Mouse (Mus musculus) neural tube, embryonic 11.5 days (tissue): ENCODE data around the gene Snapc3. TPM values are rescaled to one million over a fixed set of nuclear protein-coding genes. Genes with fewer than 3 reads are reported as not detected.
"Not testable (repeated sequence)": the region's sequence is repeated elsewhere in the genome, so short reads cannot be mapped to it uniquely, and the experiment has no call there.

Experiments
- ATAC-seq: fragments of 200-750 bp; cut with Nextera tagmentation; 2 replicates; pipeline ENCODE4 v1.8.0; 2017; ENCODE audit warnings: moderate number of reproducible peaks, mild to moderate bottlenecking, moderate TSS enrichment, moderate library complexity; ENCODE audit not compliant: insufficient read depth, low FRiP score, low TSS enrichment
- DNase-seq: peaks from one replicate; pipeline ENCODE4 v3.0.0-alpha.2; 2015; ENCODE audit warnings: low spot score
- H3K27ac ChIP-seq: fragments of 300-500 bp; sonication (generic); 2 replicates; pipeline ENCODE4 v1.5.1; 2014; ENCODE audit warnings: low read depth, mild to moderate bottlenecking, low read length
- H3K27me3 ChIP-seq: fragments of 300-500 bp; sonication (generic); 2 replicates; pipeline ENCODE4 v1.6.1; 2014; ENCODE audit warnings: mild to moderate bottlenecking, low read length, mixed read lengths; ENCODE audit not compliant: control insufficient read depth, insufficient read depth
- H3K36me3 ChIP-seq: fragments of 300-500 bp; sonication (generic); 2 replicates; pipeline ENCODE4 v1.6.1; 2014; ENCODE audit warnings: mild to moderate bottlenecking, low read length, moderate library complexity, mixed read lengths; ENCODE audit not compliant: control insufficient read depth, insufficient read depth
- H3K4me1 ChIP-seq: fragments of 300-500 bp; sonication (generic); 2 replicates; pipeline ENCODE4 v1.6.1; 2014; ENCODE audit warnings: low read length, mixed read lengths; ENCODE audit not compliant: control insufficient read depth, insufficient read depth
- H3K4me2 ChIP-seq: fragments of 300-500 bp; sonication (generic); 2 replicates; pipeline ENCODE4 v1.6.1; 2014; ENCODE audit warnings: low read depth, mild to moderate bottlenecking, moderate library complexity
- H3K4me3 ChIP-seq: fragments of 300-500 bp; sonication (generic); 2 replicates; pipeline ENCODE4 v1.5.1; 2014; ENCODE audit warnings: low read depth, low read length
- H3K9ac ChIP-seq: fragments of 300-500 bp; sonication (generic); 2 replicates; pipeline ENCODE4 v1.6.1; 2014; ENCODE audit warnings: mild to moderate bottlenecking, low read length
- H3K9me3 ChIP-seq: fragments of 300-500 bp; sonication (generic); 2 replicates; pipeline ENCODE4 v1.6.1; 2016; ENCODE audit warnings: low read length; ENCODE audit not compliant: control insufficient read depth
- WGBS: fragments of 180-500 bp; shearing (Covaris S2); extraction: QIAGEN DNeasy Blood & Tissue Kit; methylation state at CpG from one replicate; pipeline ENCODE4 v1.1.7; 2014; 5-methylcytosine and 5-hydroxymethylcytosine counted together
- polyA plus RNA-seq: library from polyadenylated mRNA; unstranded; fragments of >200 nt; fragmentation: Nextera tagmentation; extraction: Ambion mirVana; gene quantifications from 2 replicates; pipeline ENCODE4 v1.2.1, GENCODE M21; 2014

Gene Snapc3
- polyA plus RNA-seq, 1 experiment from 2014 or later, result 77.8 TPM

GRCm38 (mm10) chr4:83516144-83516543, 98.6 kb downstream of the Snapc3 start:
- not testable (repeated sequence) for ATAC-seq, H3K9ac ChIP-seq, H3K9me3 ChIP-seq, H3K36me3 ChIP-seq, H3K27me3 ChIP-seq, H3K4me3 ChIP-seq, H3K4me2 ChIP-seq, H3K27ac ChIP-seq, H3K4me1 ChIP-seq, DNase-seq
- WGBS, result 87% methylated on average over 5 of the region's 6 CpGs

Other genes starting within 250 kb of the Snapc3 start
- 2.6 and 3.4 TPM in 2 replicates for gene Ttc39b, start 93.5 kb upstream of the Snapc3 start, polyA plus RNA-seq
- 348 and 360 TPM in 2 replicates for gene Psip1, start 68.7 kb downstream of the Snapc3 start, polyA plus RNA-seq
- gene Ccdc171, start 107.8 kb downstream of the Snapc3 start, polyA plus RNA-seq, result 3.9 and 4.0 TPM in 2 replicates